Mouse (Mus musculus): ENCODE data around the gene 1700057G04Rik.

DNA sequence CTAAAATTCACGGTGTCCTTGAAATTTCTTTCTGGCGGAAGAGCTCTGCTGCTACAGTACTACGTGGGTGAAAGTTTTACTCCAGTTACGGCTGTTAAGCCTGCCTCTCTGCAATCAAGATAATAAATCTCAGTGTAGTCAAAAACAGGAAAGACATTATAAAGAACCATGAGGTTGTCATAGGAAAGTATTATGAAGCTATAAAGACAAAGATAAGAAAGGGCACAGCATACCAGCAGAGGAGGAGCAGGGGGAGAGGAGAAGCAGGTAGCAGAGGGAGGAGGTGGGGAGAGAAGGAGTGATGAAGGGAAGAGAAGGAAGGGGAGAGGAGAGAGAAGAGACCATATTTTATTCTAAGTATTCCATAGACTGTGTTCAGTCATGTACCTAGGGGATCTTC is 64.7 kb downstream of the 1700057G04Rik start:
- TF ChIP-seq MAFK (IDR thresholded peaks at IDR 0.05; ENCODE audit: insufficient read depth, low read depth, low read length): no peak
- TF ChIP-seq HCFC1 (IDR thresholded peaks at IDR 0.05; ENCODE audit: borderline replicate concordance, insufficient read depth, low read length): no peak
- TF ChIP-seq ZNF384 (IDR thresholded peaks at IDR 0.05; ENCODE audit: low read depth, low read length): no peak
- TF ChIP-seq CHD2 (IDR thresholded peaks at IDR 0.05; ENCODE audit: low read depth, low read length): no peak

Data from ES-E14 (cell line).